Mouse (Mus musculus) heart, adult 2 months (tissue): ENCODE data around the gene Psmb1.

Experiments used
- CTCF ChIP-seq: fragments of 200-600 bp; IDR thresholded peaks from 2 replicates; pipeline ENCODE4 v1.8.1; 2022; ENCODE audit warnings: antibody characterized with exemption, mild to moderate bottlenecking, moderate library complexity
- EP300 ChIP-seq: fragments of 200-500 bp; IDR thresholded peaks from 2 replicates; pipeline ENCODE4 v1.6.1; 2011; ENCODE audit warnings: low read depth, low read length, control low read depth; ENCODE audit not compliant: insufficient read depth
- POLR2A ChIP-seq: fragments of 200-500 bp; IDR thresholded peaks from 2 replicates; pipeline ENCODE4 v1.6.1; 2011; ENCODE audit warnings: mild to moderate bottlenecking, low read depth, low read length, control low read depth; ENCODE audit not compliant: insufficient read depth

- TF ChIP-seq CTCF (no peak), EP300 (no peak), POLR2A (no peak)
These were observed 64.8 kb downstream of the Psmb1 start for GRCm38 (mm10) chr17:15434748-15435147.
